Mouse (Mus musculus): Measurements from ENCODE around the gene Gm1113. TPM values are rescaled to one million over a fixed set of nuclear protein-coding genes. Genes with fewer than 3 reads are reported as not detected.

Gene Gm1113
- polyA plus RNA-seq, 1 experiment = not detected

- Histone ChIP-seq H3K4me1 (no peaks in the 10 kb centered on the region), H3K36me3 (replicated peaks; ENCODE audit: low read length) (no peaks in the 10 kb centered on the region), H3K4me3 (replicated peaks) (no peak overlapping the region), H3K9me3 (no peaks in the 10 kb centered on the region), H3K27me3 (replicated peaks) (peaks cover 12% of the 10 kb centered on the region)
- TF ChIP-seq GATA1 (IDR thresholded peaks at IDR 0.05; ENCODE audit: borderline replicate concordance, low read length) = no peak
- TF ChIP-seq FLI1 (IDR thresholded peaks at IDR 0.05; ENCODE audit: low read length) = no peak
Measured at GRCm38 (mm10) chr9:35529796-35530195, 11.7 kb upstream of the Gm1113 start.

- TF ChIP-seq FLI1 (IDR thresholded peaks at IDR 0.05; ENCODE audit: low read length) (no peak), GATA1 (IDR thresholded peaks at IDR 0.05; ENCODE audit: borderline replicate concordance, low read length) (no peak)
- no peaks in the 10 kb centered on the region for H3K4me1 ChIP-seq
- H3K4me3 ChIP-seq (replicated peaks) = no peak overlapping the region
- H3K27me3 ChIP-seq (replicated peaks) = peaks cover 10% of the 10 kb centered on the region
- no peaks in the 10 kb centered on the region for H3K9me3 ChIP-seq
- H3K36me3 ChIP-seq (replicated peaks; ENCODE audit: low read length) = no peaks in the 10 kb centered on the region
Measured at GRCm38 (mm10) chr9:35529141-35529540, 11.1 kb upstream of the Gm1113 start.

- no peak for TF ChIP-seq FLI1 (IDR thresholded peaks at IDR 0.05; ENCODE audit: low read length)
- TF ChIP-seq GATA1 (IDR thresholded peaks at IDR 0.05; ENCODE audit: borderline replicate concordance, low read length) = no peak
- no peaks in the 10 kb centered on the region for H3K4me1 ChIP-seq
- peaks cover 19% of the 10 kb centered on the region for H3K27me3 ChIP-seq (replicated peaks)
- no peak overlapping the region for H3K4me3 ChIP-seq (replicated peaks)
- no peaks in the 10 kb centered on the region for H3K36me3 ChIP-seq (replicated peaks; ENCODE audit: low read length)
- no peaks in the 10 kb centered on the region for H3K9me3 ChIP-seq
Measured at GRCm38 (mm10) chr9:35523941-35524411, 5.9 kb upstream of the Gm1113 start.

- H3K27me3 ChIP-seq (replicated peaks) = peaks cover 17% of the 10 kb centered on the region
- TF ChIP-seq GATA1 (IDR thresholded peaks at IDR 0.05; ENCODE audit: borderline replicate concordance, low read length) (no peak), FLI1 (IDR thresholded peaks at IDR 0.05; ENCODE audit: low read length) (no peak)
- H3K4me3 ChIP-seq (replicated peaks) = no peak overlapping the region
- H3K36me3 ChIP-seq (replicated peaks; ENCODE audit: low read length) = no peaks in the 10 kb centered on the region
- no peaks in the 10 kb centered on the region for H3K9me3 ChIP-seq
- no peaks in the 10 kb centered on the region for H3K4me1 ChIP-seq
Measured at GRCm38 (mm10) chr9:35523541-35523940, 5.5 kb upstream of the Gm1113 start.

DNA sequence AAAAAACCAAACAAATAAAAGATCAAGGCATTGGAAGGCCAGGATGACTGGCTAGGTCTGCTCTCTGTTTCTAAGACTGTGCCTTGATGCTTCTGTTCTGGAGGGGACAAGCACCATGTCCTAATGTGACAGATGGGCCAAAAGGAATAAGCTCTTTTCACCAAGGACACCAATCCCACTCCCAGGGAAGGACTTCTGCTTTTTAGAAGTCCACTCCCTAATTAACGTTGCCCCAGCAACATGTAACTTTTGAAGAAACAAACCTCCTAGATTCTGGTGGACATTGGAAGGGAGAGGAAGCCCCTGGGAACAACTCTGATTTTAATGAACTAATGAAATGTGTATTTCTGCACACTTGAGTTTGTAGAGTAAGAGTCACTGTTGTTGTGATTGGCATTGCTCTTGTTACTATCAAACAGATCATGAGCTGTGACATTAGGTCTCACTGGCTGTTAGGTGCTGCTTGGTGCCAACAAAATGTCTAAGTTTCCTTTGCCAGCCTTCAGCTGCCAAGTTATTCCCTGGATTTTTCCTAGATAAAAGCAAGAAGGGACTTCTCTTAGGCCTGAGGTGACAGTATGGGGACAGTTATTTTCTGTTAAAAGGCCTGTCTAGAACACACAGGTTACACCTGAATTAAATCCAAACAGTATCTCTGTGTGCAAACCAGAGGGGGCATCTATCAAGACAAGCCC is 4.9 kb upstream of the Gm1113 start:
- Histone ChIP-seq H3K4me3 (replicated peaks) (no peak overlapping the region), H3K4me1 (no peaks in the 10 kb centered on the region), H3K36me3 (replicated peaks; ENCODE audit: low read length) (no peaks in the 10 kb centered on the region), H3K27me3 (replicated peaks) (peaks cover 17% of the 10 kb centered on the region), H3K9me3 (no peaks in the 10 kb centered on the region)
- TF ChIP-seq FLI1 (IDR thresholded peaks at IDR 0.05; ENCODE audit: low read length) (no peak), GATA1 (IDR thresholded peaks at IDR 0.05; ENCODE audit: borderline replicate concordance, low read length) (no peak)

DNA sequence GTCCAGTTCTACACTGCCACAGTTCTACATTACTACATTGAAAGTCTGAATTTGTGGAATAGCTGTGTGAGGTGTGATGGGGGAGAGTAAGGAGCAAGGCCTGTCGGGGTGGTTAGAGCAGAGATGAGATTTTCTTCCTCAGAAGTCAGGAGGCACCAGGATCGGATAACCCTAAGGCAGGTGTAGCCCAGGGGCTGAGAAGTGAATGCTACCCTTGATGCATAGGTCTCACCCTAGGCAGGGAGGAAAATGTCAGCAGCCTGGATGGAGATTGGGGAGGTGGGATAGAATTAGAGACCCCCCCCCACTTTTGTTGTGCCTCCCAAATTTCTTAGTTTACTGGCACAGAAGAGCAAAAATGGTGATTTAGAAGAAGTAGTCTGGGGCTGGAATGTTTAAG is 4.2 kb upstream of the Gm1113 start:
- Histone ChIP-seq H3K9me3 (no peaks in the 10 kb centered on the region), H3K36me3 (replicated peaks; ENCODE audit: low read length) (no peaks in the 10 kb centered on the region), H3K27me3 (replicated peaks) (peaks cover 17% of the 10 kb centered on the region), H3K4me3 (replicated peaks) (no peak overlapping the region), H3K4me1 (no peaks in the 10 kb centered on the region)
- TF ChIP-seq FLI1 (IDR thresholded peaks at IDR 0.05; ENCODE audit: low read length) = no peak
- no peak for TF ChIP-seq GATA1 (IDR thresholded peaks at IDR 0.05; ENCODE audit: borderline replicate concordance, low read length)

DNA sequence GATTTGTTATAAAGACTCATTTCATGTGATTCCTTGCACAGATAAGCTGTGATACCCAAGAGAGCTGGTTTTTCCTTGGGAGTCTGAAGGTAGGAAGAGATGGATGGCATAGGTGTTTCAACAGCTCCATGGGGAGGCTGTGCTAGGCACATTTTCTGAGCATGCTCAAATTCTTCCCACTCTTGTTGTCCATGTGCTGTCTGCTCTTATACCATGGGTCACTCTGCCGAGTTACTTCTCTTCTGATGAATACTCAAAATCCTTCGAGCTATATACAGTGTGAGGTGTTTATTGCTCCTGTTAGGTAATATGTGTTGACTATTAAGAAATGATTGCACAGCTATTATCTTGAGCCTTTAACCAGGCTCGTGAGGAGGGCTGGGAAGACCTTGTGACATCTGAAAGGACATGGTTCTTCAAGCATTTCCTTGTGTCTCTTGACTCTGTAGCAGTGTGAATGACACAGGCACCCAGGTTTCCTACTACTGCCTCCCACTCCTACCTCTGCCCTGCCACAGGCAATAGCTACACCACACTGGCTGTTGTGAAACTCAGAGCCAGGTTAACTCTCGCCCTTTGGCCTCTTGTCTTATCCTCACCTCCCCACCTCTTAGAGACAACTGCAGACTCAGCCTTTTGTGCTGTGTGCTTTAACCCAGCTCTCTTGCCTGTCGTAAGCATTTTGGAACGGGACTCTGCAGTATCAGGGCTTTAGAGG is 2.7 kb upstream of the Gm1113 start:
- Histone ChIP-seq H3K9me3 (no peaks in the 10 kb centered on the region), H3K36me3 (replicated peaks; ENCODE audit: low read length) (no peaks in the 10 kb centered on the region), H3K4me3 (replicated peaks) (no peak overlapping the region), H3K4me1 (no peaks in the 10 kb centered on the region), H3K27me3 (replicated peaks) (peaks cover 17% of the 10 kb centered on the region)
- TF ChIP-seq GATA1 (IDR thresholded peaks at IDR 0.05; ENCODE audit: borderline replicate concordance, low read length) = no peak
- TF ChIP-seq FLI1 (IDR thresholded peaks at IDR 0.05; ENCODE audit: low read length) = no peak

GRCm38 (mm10) chr9:35516711-35517110 is 1.4 kb downstream of the Gm1113 start:
- Histone ChIP-seq H3K36me3 (replicated peaks; ENCODE audit: low read length) (no peaks in the 10 kb centered on the region), H3K4me3 (replicated peaks) (no peak overlapping the region), H3K27me3 (replicated peaks) (peaks cover 24% of the 10 kb centered on the region), H3K4me1 (no peaks in the 10 kb centered on the region), H3K9me3 (no peaks in the 10 kb centered on the region)
- TF ChIP-seq GATA1 (IDR thresholded peaks at IDR 0.05; ENCODE audit: borderline replicate concordance, low read length) = no peak
- no peak for TF ChIP-seq FLI1 (IDR thresholded peaks at IDR 0.05; ENCODE audit: low read length)

DNA sequence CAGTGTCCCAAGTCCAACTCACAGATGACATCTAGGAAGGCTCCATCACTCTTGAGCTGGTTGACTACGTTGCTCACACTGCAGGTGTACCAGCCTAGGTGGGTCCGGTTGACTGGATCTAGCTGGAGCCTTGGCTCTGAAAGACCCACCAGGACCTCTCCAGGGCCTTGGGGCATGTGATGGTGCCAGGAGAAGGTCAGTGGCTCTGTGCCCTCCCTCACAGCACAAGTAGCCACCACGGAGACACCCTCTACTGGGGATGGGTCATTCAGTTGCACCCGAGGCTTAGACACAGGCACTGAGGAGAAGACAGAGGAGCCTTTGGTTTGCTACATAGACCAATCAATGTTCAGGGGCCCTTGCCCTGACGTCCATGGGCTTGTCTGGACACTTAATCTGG is 1.9 kb downstream of the Gm1113 start:
- peaks cover 26% of the 10 kb centered on the region for H3K27me3 ChIP-seq (replicated peaks)
- no peaks in the 10 kb centered on the region for H3K9me3 ChIP-seq
- H3K36me3 ChIP-seq (replicated peaks; ENCODE audit: low read length) = no peaks in the 10 kb centered on the region
- TF ChIP-seq GATA1 (IDR thresholded peaks at IDR 0.05; ENCODE audit: borderline replicate concordance, low read length) (no peak), FLI1 (IDR thresholded peaks at IDR 0.05; ENCODE audit: low read length) (no peak)
- H3K4me1 ChIP-seq = no peaks in the 10 kb centered on the region
- no peak overlapping the region for H3K4me3 ChIP-seq (replicated peaks)

GRCm38 (mm10) chr9:35513900-35514299 is 4.2 kb downstream of the Gm1113 start:
- no peak for TF ChIP-seq FLI1 (IDR thresholded peaks at IDR 0.05; ENCODE audit: low read length)
- no peak for TF ChIP-seq GATA1 (IDR thresholded peaks at IDR 0.05; ENCODE audit: borderline replicate concordance, low read length)
- no peak overlapping the region for H3K4me3 ChIP-seq (replicated peaks)
- H3K9me3 ChIP-seq = no peaks in the 10 kb centered on the region
- no peaks in the 10 kb centered on the region for H3K36me3 ChIP-seq (replicated peaks; ENCODE audit: low read length)
- H3K27me3 ChIP-seq (replicated peaks) = peaks cover 35% of the 10 kb centered on the region
- H3K4me1 ChIP-seq = no peaks in the 10 kb centered on the region
